Mouse (Mus musculus) liver, embryonic 12.5 days (tissue): ENCODE results near the gene Actl6b. TPM values are rescaled to one million over a fixed set of nuclear protein-coding genes. Genes with fewer than 3 reads are reported as not detected.

Experiments
- ATAC-seq: fragments of 200-750 bp; cut with Nextera tagmentation; 2 replicates; pipeline ENCODE4 v1.8.0; 2017; ENCODE audit warnings: moderate number of reproducible peaks, mild to moderate bottlenecking, moderate library complexity
- H3K27ac ChIP-seq: fragments of 300-500 bp; sonication (generic); 2 replicates; pipeline ENCODE4 v1.5.1; 2016; ENCODE audit warnings: mild to moderate bottlenecking
- H3K27me3 ChIP-seq: fragments of 300-500 bp; sonication (generic); replicated peaks from 2 replicates; pipeline ENCODE4 v1.6.1; 2016; ENCODE audit warnings: mild to moderate bottlenecking, moderate library complexity
- H3K36me3 ChIP-seq: fragments of 300-500 bp; sonication (generic); 2 replicates; pipeline ENCODE4 v1.6.1; 2016; ENCODE audit warnings: mild to moderate bottlenecking, moderate library complexity
- H3K4me1 ChIP-seq: fragments of 300-500 bp; sonication (generic); 2 replicates; pipeline ENCODE4 v1.6.1; 2016
- H3K4me2 ChIP-seq: fragments of 300-500 bp; sonication (generic); 2 replicates; pipeline ENCODE4 v1.6.1; 2016; ENCODE audit warnings: mild to moderate bottlenecking, moderate library complexity
- H3K4me3 ChIP-seq: fragments of 300-500 bp; sonication (generic); 2 replicates; pipeline ENCODE4 v1.5.1; 2016; ENCODE audit warnings: mild to moderate bottlenecking, moderate library complexity
- H3K9ac ChIP-seq: fragments of 300-500 bp; sonication (generic); 2 replicates; pipeline ENCODE4 v1.6.1; 2016; ENCODE audit warnings: mild to moderate bottlenecking, moderate library complexity
- H3K9me3 ChIP-seq: fragments of 300-500 bp; sonication (generic); replicated peaks from 2 replicates; pipeline ENCODE4 v1.6.1; 2016; ENCODE audit warnings: mild to moderate bottlenecking, moderate library complexity
- WGBS: fragments of 180-500 bp; shearing (Covaris S2); methylation state at CpG from one replicate; pipeline ENCODE4 v1.1.7; 2016; ENCODE audit not compliant: insufficient replicate concordance; 5-methylcytosine and 5-hydroxymethylcytosine counted together
- polyA plus RNA-seq: library from polyadenylated mRNA; unstranded; fragments of >200 nt; fragmentation: Nextera tagmentation; extraction: Ambion mirVana; gene quantifications from 2 replicates; pipeline ENCODE4 v1.2.1, GENCODE M21; 2016

The Actl6b gene
- polyA plus RNA-seq, 1 experiment from 2014 or later, result not detected

DNA sequence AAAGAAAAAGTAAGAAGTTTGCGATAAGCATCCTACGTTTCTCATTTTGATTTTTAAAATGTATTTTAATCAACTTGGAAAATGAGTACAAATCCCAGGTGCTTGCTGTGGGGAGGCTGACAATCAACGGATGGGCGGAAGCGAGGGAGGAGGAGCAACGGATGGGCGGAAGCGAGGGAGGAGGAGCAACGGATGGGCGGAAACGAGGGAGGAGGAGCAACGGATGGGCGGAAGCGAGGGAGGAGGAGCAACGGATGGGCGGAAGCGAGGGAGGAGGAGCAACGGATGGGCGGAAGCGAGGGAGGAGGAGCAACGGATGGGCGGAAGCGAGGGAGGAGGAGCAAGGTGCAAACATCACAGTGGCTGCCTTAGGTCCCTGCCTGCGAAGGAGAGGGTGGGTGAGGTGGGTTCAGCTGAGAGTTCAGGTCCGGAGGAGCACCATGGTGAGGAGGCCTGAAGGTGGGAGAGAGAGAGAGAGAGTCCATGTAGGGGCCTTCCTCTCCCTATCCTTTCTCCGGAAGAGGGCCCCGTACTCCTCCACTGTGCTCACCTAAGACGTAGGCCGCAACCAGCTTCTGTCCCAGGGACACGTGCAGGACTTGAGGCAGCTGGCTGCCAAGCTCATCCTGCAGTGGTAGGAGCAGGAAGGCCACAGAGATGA lies 43.4 kb downstream of the Actl6b start:
- ATAC-seq, result no peak
- H3K36me3 ChIP-seq, result peaks cover 16% of the 10 kb centered on the region
- H3K9me3 ChIP-seq, result no peaks in the 10 kb centered on the region
- H3K27me3 ChIP-seq, result no peaks in the 10 kb centered on the region
- H3K4me3 ChIP-seq, result peak overlapping the region; percentile 34
- 29% methylated on average over 30 of the region's 30 CpGs for WGBS
- H3K27ac ChIP-seq, result peak overlapping the region; percentile 76
- peak overlapping the region; percentile 33; the same call in 1 of the 2 replicates for H3K9ac ChIP-seq
- peaks cover 44% of the 10 kb centered on the region for H3K4me1 ChIP-seq
- H3K4me2 ChIP-seq, result peak overlapping the region; percentile 63

DNA sequence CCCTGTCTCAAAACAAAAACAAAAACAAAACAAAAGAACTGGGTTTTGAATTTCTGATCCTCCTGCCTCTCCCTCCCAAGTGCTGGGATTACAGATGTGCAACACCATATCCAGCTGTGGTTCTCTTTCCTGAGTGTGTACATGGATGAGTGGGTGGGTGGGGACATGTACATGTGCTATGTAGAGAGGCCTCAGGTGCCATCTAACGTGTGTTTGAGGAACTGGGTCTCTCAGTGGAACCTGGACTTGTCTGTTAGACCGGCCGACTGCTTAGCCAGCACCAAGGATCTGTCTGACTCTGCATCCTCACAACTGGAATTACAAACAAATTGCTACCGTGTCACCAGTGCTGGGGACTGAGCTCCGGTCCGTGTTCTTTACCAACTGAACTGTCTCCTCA lies 44.3 kb downstream of the Actl6b start:
- Histone ChIP-seq H3K4me1 (peaks cover 52% of the 10 kb centered on the region), H3K4me2 (peak overlapping the region; percentile 63), H3K27ac (peak overlapping the region; percentile 76), H3K27me3 (no peaks in the 10 kb centered on the region), H3K9me3 (no peaks in the 10 kb centered on the region), H3K4me3 (no peak overlapping the region), H3K36me3 (peaks cover 16% of the 10 kb centered on the region), H3K9ac (no peak overlapping the region)
- 70% methylated on average over 6 of the region's 6 CpGs for WGBS
- ATAC-seq, result no peak

- H3K36me3 ChIP-seq, result peaks cover 16% of the 10 kb centered on the region
- WGBS, result 24% methylated on average over 2 of the region's 2 CpGs
- H3K9ac ChIP-seq, result no peak overlapping the region
- H3K4me1 ChIP-seq, result peaks cover 58% of the 10 kb centered on the region
- no peaks in the 10 kb centered on the region for H3K27me3 ChIP-seq
- H3K9me3 ChIP-seq, result no peaks in the 10 kb centered on the region
- H3K4me2 ChIP-seq, result peak overlapping the region; percentile 96
- no peak overlapping the region for H3K4me3 ChIP-seq
- H3K27ac ChIP-seq, result peak overlapping the region; percentile 76
- no peak for ATAC-seq
These were observed 44.9 kb downstream of the Actl6b start for GRCm38 (mm10) chr5:137598100-137598826.

DNA sequence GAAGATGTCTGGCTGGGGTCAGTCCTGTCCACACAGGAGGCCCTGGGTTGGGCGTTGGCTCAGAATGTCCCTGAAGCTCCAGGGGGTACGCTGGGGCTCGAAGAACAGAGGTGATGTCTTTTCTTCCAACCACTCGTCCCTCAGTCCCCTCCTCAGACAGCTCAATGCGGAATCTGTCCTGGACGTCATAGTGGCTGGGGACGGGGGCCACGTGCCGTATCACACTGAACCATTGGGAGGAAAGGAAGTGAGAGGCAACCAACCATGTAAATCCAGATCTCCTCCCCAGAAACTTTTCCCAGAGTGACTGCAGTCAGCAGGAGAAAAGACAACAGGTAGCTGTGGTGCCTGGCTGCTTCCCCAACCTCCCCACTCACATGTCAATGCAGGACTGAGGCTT lies 46.3 kb downstream of the Actl6b start:
- Histone ChIP-seq H3K36me3 (peaks cover 16% of the 10 kb centered on the region), H3K9ac (peak overlapping the region; percentile 85), H3K27ac (peak overlapping the region; percentile 79), H3K4me3 (peak overlapping the region; percentile 78), H3K9me3 (no peaks in the 10 kb centered on the region), H3K4me1 (peaks cover 71% of the 10 kb centered on the region), H3K4me2 (peak overlapping the region; percentile 96), H3K27me3 (no peaks in the 10 kb centered on the region)
- 37% methylated on average over 9 of the region's 9 CpGs for WGBS
- ATAC-seq, result no peak

GRCm38 (mm10) chr5:137600281-137600618 lies 46.9 kb downstream of the Actl6b start:
- 2% methylated on average over 19 of the region's 19 CpGs for WGBS
- H3K9me3 ChIP-seq, result no peaks in the 10 kb centered on the region
- H3K27me3 ChIP-seq, result no peaks in the 10 kb centered on the region
- H3K4me2 ChIP-seq, result peak overlapping the region; percentile 96
- H3K36me3 ChIP-seq, result peaks cover 16% of the 10 kb centered on the region
- peak overlapping the region; percentile 85 for H3K9ac ChIP-seq
- H3K4me3 ChIP-seq, result peak overlapping the region; percentile 78
- ATAC-seq, result peak; percentile 52
- H3K27ac ChIP-seq, result peak overlapping the region; percentile 79
- H3K4me1 ChIP-seq, result peaks cover 78% of the 10 kb centered on the region

- Histone ChIP-seq H3K4me2 (peak within 1 kb of the TSS; percentile 96), H3K36me3 (peaks cover 20% of the 10 kb centered on the region), H3K9ac (peak within 1 kb of the TSS; percentile 85), H3K4me1 (peaks cover 83% of the 10 kb centered on the region), H3K9me3 (no peaks in the 10 kb centered on the region), H3K27me3 (no peaks in the 10 kb centered on the region), H3K27ac (peak within 1 kb of the TSS; percentile 94), H3K4me3 (peak within 1 kb of the TSS; percentile 78)
- under 1% methylated on average over 41 of the region's 41 CpGs for WGBS
- ATAC-seq, result peak; percentile 94
These were observed 47.5 kb downstream of the Actl6b start, which contains the start of gene Mospd3 for GRCm38 (mm10) chr5:137600619-137601364. Gene Mospd3 (minus strand): TSS chr5:137601058.

DNA sequence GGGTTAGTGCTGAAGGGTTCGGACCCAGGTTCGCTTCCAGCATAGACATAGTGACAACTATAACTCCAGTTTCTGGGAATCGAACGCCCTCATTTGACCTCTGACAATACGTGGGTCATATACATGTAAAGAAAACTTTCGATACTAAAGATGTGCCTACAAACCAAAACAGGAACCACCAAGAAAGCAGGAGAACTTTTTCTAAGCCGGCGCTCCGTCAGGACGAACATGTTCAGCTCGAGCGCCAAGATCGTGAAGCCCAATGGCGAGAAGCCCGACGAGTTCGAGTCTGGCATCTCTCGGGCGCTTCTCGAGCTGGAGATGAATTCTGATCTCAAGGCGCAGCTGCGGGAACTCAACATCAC lies 48.0 kb downstream of the Actl6b start:
- Histone ChIP-seq H3K27me3 (no peaks in the 10 kb centered on the region), H3K36me3 (peaks cover 24% of the 10 kb centered on the region), H3K4me3 (peak overlapping the region; percentile 78), H3K9ac (peak overlapping the region; percentile 73), H3K9me3 (no peaks in the 10 kb centered on the region), H3K27ac (peak overlapping the region; percentile 94), H3K4me2 (peak overlapping the region; percentile 96), H3K4me1 (peaks cover 87% of the 10 kb centered on the region)
- no peak for ATAC-seq
- under 1% methylated on average over 22 of the region's 22 CpGs for WGBS

GRCm38 (mm10) chr5:137607860-137608653 lies 54.7 kb downstream of the Actl6b start:
- H3K27ac ChIP-seq, result no peak overlapping the region
- H3K27me3 ChIP-seq, result peaks cover 30% of the 10 kb centered on the region
- WGBS, result 33% methylated on average over 26 of the region's 26 CpGs
- H3K9me3 ChIP-seq, result no peaks in the 10 kb centered on the region
- H3K9ac ChIP-seq, result no peak overlapping the region
- no peak for ATAC-seq
- H3K4me3 ChIP-seq, result no peak overlapping the region
- peaks cover 20% of the 10 kb centered on the region for H3K36me3 ChIP-seq
- H3K4me2 ChIP-seq, result peak overlapping the region; percentile 4
- H3K4me1 ChIP-seq, result peaks cover 76% of the 10 kb centered on the region

DNA sequence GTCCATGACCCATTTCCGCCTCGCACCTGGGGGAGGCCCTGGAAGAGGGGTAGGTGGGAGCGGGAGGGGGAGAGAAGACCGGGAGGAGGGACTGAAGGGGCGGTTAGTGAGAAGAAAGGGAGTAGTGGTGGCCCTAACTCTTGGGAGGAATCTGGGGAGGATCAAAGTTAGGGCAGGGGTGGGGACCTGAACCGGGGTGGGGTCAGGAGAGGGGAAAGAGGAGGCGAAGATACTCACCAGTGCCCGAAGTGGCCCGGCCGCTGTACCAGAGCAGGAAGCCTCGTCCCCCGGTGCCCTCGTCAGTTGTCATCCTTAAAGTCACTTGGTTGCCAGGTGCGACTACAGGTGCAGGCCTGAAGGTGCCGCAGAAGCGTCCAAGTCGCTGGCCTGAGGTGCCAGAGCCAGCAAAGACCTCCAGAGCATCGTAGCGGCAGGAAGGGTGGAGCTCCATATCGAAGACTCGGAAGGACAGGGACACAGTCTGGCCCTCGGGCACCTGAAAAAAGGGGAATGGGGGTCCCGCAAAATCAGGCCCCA lies 55.4 kb downstream of the Actl6b start:
- H3K9ac ChIP-seq, result no peak overlapping the region
- peaks cover 20% of the 10 kb centered on the region for H3K36me3 ChIP-seq
- 38% methylated on average over 23 of the region's 23 CpGs for WGBS
- peak overlapping the region; percentile 4 for H3K4me2 ChIP-seq
- H3K4me3 ChIP-seq, result no peak overlapping the region
- no peaks in the 10 kb centered on the region for H3K9me3 ChIP-seq
- no peak for ATAC-seq
- peaks cover 76% of the 10 kb centered on the region for H3K4me1 ChIP-seq
- H3K27me3 ChIP-seq, result peaks cover 30% of the 10 kb centered on the region
- H3K27ac ChIP-seq, result no peak overlapping the region

DNA sequence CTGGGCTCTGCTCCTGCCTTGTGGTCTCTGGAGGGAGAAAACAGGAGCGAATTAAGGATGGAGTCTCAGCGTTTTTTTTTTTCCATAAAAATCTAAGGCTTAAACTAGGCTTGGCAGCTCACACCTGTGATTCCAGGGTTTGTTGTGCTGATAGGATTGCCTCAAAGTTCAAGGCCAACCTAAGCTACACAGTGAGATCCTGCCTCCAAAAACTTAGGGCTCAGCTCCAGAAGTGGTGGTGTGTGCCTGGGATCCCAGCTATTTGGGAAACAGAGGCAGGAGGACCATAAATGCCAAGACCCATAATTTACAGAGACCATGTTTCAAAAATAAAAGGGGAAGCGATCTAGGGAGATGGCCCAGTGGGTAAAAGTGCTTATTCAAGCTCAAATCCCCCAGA lies 56.0 kb downstream of the Actl6b start:
- no peak overlapping the region for H3K9ac ChIP-seq
- H3K4me1 ChIP-seq, result peaks cover 72% of the 10 kb centered on the region
- WGBS, result 56% methylated on average over 3 of the region's 3 CpGs
- H3K36me3 ChIP-seq, result peaks cover 20% of the 10 kb centered on the region
- no peak overlapping the region for H3K27ac ChIP-seq
- H3K4me3 ChIP-seq, result no peak overlapping the region
- H3K27me3 ChIP-seq, result peaks cover 30% of the 10 kb centered on the region
- no peak overlapping the region for H3K4me2 ChIP-seq
- ATAC-seq, result no peak
- H3K9me3 ChIP-seq, result no peaks in the 10 kb centered on the region

DNA sequence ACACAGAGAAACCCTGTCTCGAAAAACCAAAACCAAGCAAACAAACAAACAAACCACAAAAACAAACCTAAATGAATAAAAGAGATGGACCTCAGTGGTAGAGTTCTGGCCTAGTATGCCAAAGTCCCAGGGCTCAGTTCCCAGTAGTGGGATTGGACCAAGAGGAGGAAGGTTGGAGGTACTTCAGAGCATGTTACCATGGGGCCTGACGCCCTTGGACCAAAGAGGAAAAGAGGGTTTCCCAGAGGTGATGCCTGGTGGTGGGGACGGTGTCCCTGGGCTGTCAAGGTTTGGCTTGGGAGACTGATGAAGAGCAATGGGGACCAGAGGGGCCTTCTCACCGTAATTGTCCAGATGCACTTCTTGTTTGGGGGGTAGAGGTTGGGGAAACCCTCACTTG lies 56.7 kb downstream of the Actl6b start:
- Histone ChIP-seq H3K4me2 (peak overlapping the region; percentile 39), H3K36me3 (peaks cover 20% of the 10 kb centered on the region), H3K9ac (no peak overlapping the region), H3K27me3 (peaks cover 30% of the 10 kb centered on the region), H3K9me3 (no peaks in the 10 kb centered on the region), H3K4me1 (peaks cover 65% of the 10 kb centered on the region), H3K27ac (no peak overlapping the region), H3K4me3 (peak overlapping the region; percentile 7; the same call in 1 of the 2 replicates)
- no peak for ATAC-seq
- WGBS, result 63% methylated on average over 4 of the region's 4 CpGs
